Mouse (Mus musculus): ENCODE data around the gene Ttc7.

Gene Ttc7

GRCm38 (mm10) chr17:87405576-87405975 lies 122.9 kb downstream of the Ttc7 start:
- in situ Hi-C loops (cut with MboI, MseI), result no loop called here

GRCm38 (mm10) chr17:87406646-87407045 lies 124.0 kb downstream of the Ttc7 start:
- in situ Hi-C loops (cut with MboI, MseI), result no loop called here

- in situ Hi-C loops (cut with MboI, MseI), result no loop called here
These were observed 135.4 kb downstream of the Ttc7 start for GRCm38 (mm10) chr17:87418082-87418481.

GRCm38 (mm10) chr17:87427511-87427910 lies 144.8 kb downstream of the Ttc7 start, which contains the start of gene Stpg4:
Stpg4 (minus strand) TSS chr17:87427741.
- in situ Hi-C loops (cut with MboI, MseI), result no loop called here

- in situ Hi-C loops (cut with MboI, MseI), result no loop called here
These were observed 146.7 kb downstream of the Ttc7 start for GRCm38 (mm10) chr17:87429431-87429830.
